Mouse (Mus musculus): ENCODE measurements around the gene Tmem253. TPM values are rescaled to one million over a fixed set of nuclear protein-coding genes. Genes with fewer than 3 reads are reported as not detected.
A peak's percentile ranks its signal among the peaks of the same experiment; 100 is the strongest.

Tmem253 gene
- polyA plus RNA-seq, 1 experiment from 2014 or later, result 1.6 TPM

GRCm38 (mm10) chr14:52016625-52017405 lies 1.4 kb downstream of the Tmem253 start:
- H3K36me3 ChIP-seq (ENCODE audit: control insufficient read depth, insufficient read depth, low read length), result no peaks in the 10 kb centered on the region
- H3K27me3 ChIP-seq (ENCODE audit: control insufficient read depth, insufficient read depth, low read length), result no peaks in the 10 kb centered on the region
- WGBS, result 72% methylated on average over 13 of the region's 13 CpGs
- H3K4me1 ChIP-seq (replicated peaks; ENCODE audit: control insufficient read depth, insufficient read depth, low read length), result peaks cover 16% of the 10 kb centered on the region
- no peak overlapping the region for H3K4me3 ChIP-seq (ENCODE audit: low read depth, low read length)
- peak overlapping the region; percentile 24; the same call in 1 of the 2 replicates for H3K27ac ChIP-seq (ENCODE audit: low read depth, low read length)
- H3K4me2 ChIP-seq (replicated peaks; ENCODE audit: low read depth, low read length), result no peak overlapping the region
- H3K9me3 ChIP-seq (ENCODE audit: control insufficient read depth, low read length), result no peaks in the 10 kb centered on the region
- no peak for DNase-seq (ENCODE audit: low spot score)
- ATAC-seq (ENCODE audit: low FRiP score), result no peak
- H3K9ac ChIP-seq (ENCODE audit: low read depth, low read length), result peak overlapping the region; percentile 15; the same call in 1 of the 2 replicates

- Histone ChIP-seq H3K27ac (ENCODE audit: low read depth, low read length) (no peak overlapping the region), H3K27me3 (ENCODE audit: control insufficient read depth, insufficient read depth, low read length) (no peaks in the 10 kb centered on the region), H3K4me1 (replicated peaks; ENCODE audit: control insufficient read depth, insufficient read depth, low read length) (peaks cover 13% of the 10 kb centered on the region), H3K9me3 (ENCODE audit: control insufficient read depth, low read length) (no peaks in the 10 kb centered on the region), H3K4me3 (ENCODE audit: low read depth, low read length) (no peak overlapping the region), H3K36me3 (ENCODE audit: control insufficient read depth, insufficient read depth, low read length) (no peaks in the 10 kb centered on the region), H3K9ac (ENCODE audit: low read depth, low read length) (no peak overlapping the region), H3K4me2 (replicated peaks; ENCODE audit: low read depth, low read length) (no peak overlapping the region)
- DNase-seq (ENCODE audit: low spot score) (no peak), ATAC-seq (ENCODE audit: low FRiP score) (no peak)
- 87% methylated on average over 4 of the region's 4 CpGs for WGBS
Observed at GRCm38 (mm10) chr14:52017662-52018061, 2.2 kb downstream of the Tmem253 start.

- DNase-seq (ENCODE audit: low spot score) (no peak), ATAC-seq (ENCODE audit: low FRiP score) (no peak)
- H3K4me3 ChIP-seq (ENCODE audit: low read depth, low read length), result peak overlapping the region; percentile 53; the same call in 1 of the 2 replicates
- H3K9ac ChIP-seq (ENCODE audit: low read depth, low read length), result peak overlapping the region; percentile 92; the same call in 1 of the 2 replicates
- H3K27me3 ChIP-seq (ENCODE audit: control insufficient read depth, insufficient read depth, low read length), result no peaks in the 10 kb centered on the region
- no peaks in the 10 kb centered on the region for H3K9me3 ChIP-seq (ENCODE audit: control insufficient read depth, low read length)
- peak overlapping the region; percentile 97 for H3K27ac ChIP-seq (ENCODE audit: low read depth, low read length)
- no peaks in the 10 kb centered on the region for H3K36me3 ChIP-seq (ENCODE audit: control insufficient read depth, insufficient read depth, low read length)
- 86% methylated on average over 15 of the region's 15 CpGs for WGBS
- H3K4me1 ChIP-seq (replicated peaks; ENCODE audit: control insufficient read depth, insufficient read depth, low read length), result peaks cover 16% of the 10 kb centered on the region
- H3K4me2 ChIP-seq (replicated peaks; ENCODE audit: low read depth, low read length), result peak overlapping the region; percentile 60
Observed at GRCm38 (mm10) chr14:52018248-52019050, 3.0 kb downstream of the Tmem253 start.

GRCm38 (mm10) chr14:52019051-52019589 lies 3.7 kb downstream of the Tmem253 start:
- peaks cover 16% of the 10 kb centered on the region for H3K4me1 ChIP-seq (replicated peaks; ENCODE audit: control insufficient read depth, insufficient read depth, low read length)
- ATAC-seq (ENCODE audit: low FRiP score), result no peak
- H3K27me3 ChIP-seq (ENCODE audit: control insufficient read depth, insufficient read depth, low read length), result no peaks in the 10 kb centered on the region
- no peak for DNase-seq (ENCODE audit: low spot score)
- H3K4me2 ChIP-seq (replicated peaks; ENCODE audit: low read depth, low read length), result peak overlapping the region; percentile 60
- no peaks in the 10 kb centered on the region for H3K9me3 ChIP-seq (ENCODE audit: control insufficient read depth, low read length)
- H3K27ac ChIP-seq (ENCODE audit: low read depth, low read length), result peak overlapping the region; percentile 97
- 38% methylated on average over 12 of the region's 12 CpGs for WGBS
- H3K36me3 ChIP-seq (ENCODE audit: control insufficient read depth, insufficient read depth, low read length), result no peaks in the 10 kb centered on the region
- H3K9ac ChIP-seq (ENCODE audit: low read depth, low read length), result peak overlapping the region; percentile 92
- peak overlapping the region; percentile 53 for H3K4me3 ChIP-seq (ENCODE audit: low read depth, low read length)

GRCm38 (mm10) chr14:52019590-52020340 lies 4.3 kb downstream of the Tmem253 start:
- no peaks in the 10 kb centered on the region for H3K27me3 ChIP-seq (ENCODE audit: control insufficient read depth, insufficient read depth, low read length)
- ATAC-seq (ENCODE audit: low FRiP score), result peak; percentile 92
- H3K4me3 ChIP-seq (ENCODE audit: low read depth, low read length), result peak overlapping the region; percentile 53
- under 1% methylated on average over 65 of the region's 74 CpGs for WGBS
- peaks cover 16% of the 10 kb centered on the region for H3K4me1 ChIP-seq (replicated peaks; ENCODE audit: control insufficient read depth, insufficient read depth, low read length)
- H3K9ac ChIP-seq (ENCODE audit: low read depth, low read length), result peak overlapping the region; percentile 92
- peak overlapping the region; percentile 97 for H3K27ac ChIP-seq (ENCODE audit: low read depth, low read length)
- H3K36me3 ChIP-seq (ENCODE audit: control insufficient read depth, insufficient read depth, low read length), result no peaks in the 10 kb centered on the region
- DNase-seq (ENCODE audit: low spot score), result peak; percentile 98
- H3K9me3 ChIP-seq (ENCODE audit: control insufficient read depth, low read length), result no peaks in the 10 kb centered on the region
- H3K4me2 ChIP-seq (replicated peaks; ENCODE audit: low read depth, low read length), result peak overlapping the region; percentile 60

- peak within 1 kb of the TSS; percentile 97 for H3K27ac ChIP-seq (ENCODE audit: low read depth, low read length)
- peak; percentile 46 for ATAC-seq (ENCODE audit: low FRiP score)
- peak; percentile 73 for DNase-seq (ENCODE audit: low spot score)
- H3K4me2 ChIP-seq (replicated peaks; ENCODE audit: low read depth, low read length), result peak within 1 kb of the TSS; percentile 60
- H3K4me3 ChIP-seq (ENCODE audit: low read depth, low read length), result peak within 1 kb of the TSS; percentile 53
- H3K4me1 ChIP-seq (replicated peaks; ENCODE audit: control insufficient read depth, insufficient read depth, low read length), result peaks cover 13% of the 10 kb centered on the region
- H3K36me3 ChIP-seq (ENCODE audit: control insufficient read depth, insufficient read depth, low read length), result no peaks in the 10 kb centered on the region
- H3K9ac ChIP-seq (ENCODE audit: low read depth, low read length), result peak within 1 kb of the TSS; percentile 92
- 12% methylated on average over 15 of the region's 15 CpGs for whole genome bisulfite sequencing
- no peaks in the 10 kb centered on the region for H3K27me3 ChIP-seq (ENCODE audit: control insufficient read depth, insufficient read depth, low read length)
- H3K9me3 ChIP-seq (ENCODE audit: control insufficient read depth, low read length), result no peaks in the 10 kb centered on the region
Observed at GRCm38 (mm10) chr14:52020486-52021137, 5.2 kb downstream of the Tmem253 start, which contains the start of gene Zfp219. TSS of gene Zfp219 (minus strand) at chr14:52020733.

- no peaks in the 10 kb centered on the region for H3K36me3 ChIP-seq (ENCODE audit: control insufficient read depth, insufficient read depth, low read length)
- H3K4me3 ChIP-seq (ENCODE audit: low read depth, low read length), result 0 out of 2 replicates have a peak overlapping the region, but pooled peaks have one; percentile 53
- ATAC-seq (ENCODE audit: low FRiP score), result no peak
- DNase-seq (ENCODE audit: low spot score), result no peak
- 75% methylated on average over 4 of the region's 4 CpGs for WGBS
- no peak overlapping the region for H3K4me2 ChIP-seq (replicated peaks; ENCODE audit: low read depth, low read length)
- H3K9ac ChIP-seq (ENCODE audit: low read depth, low read length), result no peak overlapping the region
- no peak overlapping the region; the same call in 1 of the 2 replicates for H3K27ac ChIP-seq (ENCODE audit: low read depth, low read length)
- no peaks in the 10 kb centered on the region for H3K9me3 ChIP-seq (ENCODE audit: control insufficient read depth, low read length)
- peaks cover 8% of the 10 kb centered on the region for H3K4me1 ChIP-seq (replicated peaks; ENCODE audit: control insufficient read depth, insufficient read depth, low read length)
- no peaks in the 10 kb centered on the region for H3K27me3 ChIP-seq (ENCODE audit: control insufficient read depth, insufficient read depth, low read length)
Observed at GRCm38 (mm10) chr14:52021138-52021529, 5.7 kb downstream of the Tmem253 start.
